Mouse (Mus musculus): ENCODE results near the gene Sec13.

- TF ChIP-seq CTCF (IDR thresholded peaks at IDR 0.05; ENCODE audit: extremely low read depth, insufficient read depth, low read length) = no peak
- TF ChIP-seq POLR2A (IDR thresholded peaks at IDR 0.05; ENCODE audit: extremely low read depth, insufficient read depth, low read length) = no peak
Measured at GRCm38 (mm10) chr6:113683081-113683825, 57.3 kb downstream of the Sec13 start.

Data from cortical plate, adult 2 months (tissue).